Mouse (Mus musculus) heart, embryonic 14.5 days (tissue): ENCODE measurements around the gene Fgr. TPM values are rescaled to one million over a fixed set of nuclear protein-coding genes. Genes with fewer than 3 reads are reported as not detected.

Experiments
- ATAC-seq: fragments of 200-750 bp; cut with Nextera tagmentation; 2 replicates; pipeline ENCODE4 v1.8.0; 2017; ENCODE audit warnings: low read depth, moderate TSS enrichment; ENCODE audit not compliant: insufficient number of reproducible peaks, insufficient read depth, low FRiP score
- H3K27ac ChIP-seq, 2 experiments: fragments of 200-500 bp in 1 of 2; fragments of 300-500 bp in 1 of 2; sonication (generic) in 1 of 2; replicated peaks in 1 of 2; 2 replicates each; pipeline ENCODE4 v1.5.1; 2012 to 2014; ENCODE audit warnings: low read depth in 2 of 2, low read length in 2 of 2, control low read depth in 1 of 2, mild to moderate bottlenecking in 1 of 2, mixed read lengths in 1 of 2; ENCODE audit not compliant: control insufficient read depth in 1 of 2, insufficient read depth in 1 of 2
- H3K27me3 ChIP-seq: fragments of 300-500 bp; sonication (generic); 2 replicates; pipeline ENCODE4 v1.6.1; 2014; ENCODE audit warnings: mild to moderate bottlenecking, low read length, control low read depth; ENCODE audit not compliant: control insufficient read depth, insufficient read depth
- H3K36me3 ChIP-seq: fragments of 300-500 bp; sonication (generic); 2 replicates; pipeline ENCODE4 v1.6.1; 2014; ENCODE audit warnings: mild to moderate bottlenecking, control low read depth, low read length, mixed read lengths; ENCODE audit not compliant: control insufficient read depth, insufficient read depth
- H3K4me1 ChIP-seq, 2 experiments: fragments of 200-500 bp in 1 of 2; fragments of 300-500 bp in 1 of 2; sonication (generic) in 1 of 2; 2 replicates each; pipeline ENCODE4 v1.6.1; 2012 to 2014; ENCODE audit warnings: low read length in 2 of 2, control low read depth in 1 of 2, mixed read lengths in 1 of 2; ENCODE audit not compliant: control insufficient read depth in 2 of 2, insufficient read depth in 2 of 2
- H3K4me2 ChIP-seq: fragments of 300-500 bp; sonication (generic); 2 replicates; pipeline ENCODE4 v1.6.1; 2014; ENCODE audit warnings: mild to moderate bottlenecking, low read length
- H3K4me3 ChIP-seq, 2 experiments: fragments of 200-500 bp in 1 of 2; fragments of 300-500 bp in 1 of 2; sonication (generic) in 1 of 2; 2 replicates each; pipeline ENCODE4 v1.5.1; 2012 to 2014; ENCODE audit warnings: low read length in 2 of 2, mild to moderate bottlenecking in 2 of 2, control low read depth in 1 of 2, low read depth in 1 of 2, moderate library complexity in 1 of 2; ENCODE audit not compliant: control insufficient read depth in 1 of 2, insufficient read depth in 1 of 2
- H3K9ac ChIP-seq: fragments of 300-500 bp; sonication (generic); 2 replicates; pipeline ENCODE4 v1.6.1; 2014; ENCODE audit warnings: mild to moderate bottlenecking, low read length
- H3K9me3 ChIP-seq: fragments of 300-500 bp; sonication (generic); 2 replicates; pipeline ENCODE4 v1.6.1; 2016; ENCODE audit warnings: low read length, control low read depth; ENCODE audit not compliant: control insufficient read depth
- WGBS: fragments of 180-500 bp; shearing (Covaris S2); extraction: QIAGEN DNeasy Blood & Tissue Kit; methylation state at CpG from one replicate; pipeline ENCODE4 v1.1.7; 2014; 5-methylcytosine and 5-hydroxymethylcytosine counted together
- polyA plus RNA-seq: library from polyadenylated mRNA; unstranded; fragments of >200 nt; fragmentation: Nextera tagmentation; extraction: Ambion mirVana; gene quantifications from 2 replicates; pipeline ENCODE4 v1.2.1, GENCODE M21; 2014

The Fgr gene
- polyA plus RNA-seq, 1 experiment from 2014 or later, result 0.18 TPM

GRCm38 (mm10) chr4:132949882-132950532, 23.9 kb upstream of the Fgr start:
- Histone ChIP-seq H3K36me3 (no peaks in the 10 kb centered on the region), H3K27ac (no peak overlapping the region), H3K9ac (peak overlapping the region; percentile 12), H3K4me1 (peaks cover 27 to 35% of the 10 kb centered on the region in 2 experiments), H3K4me3 (peak overlapping the region; percentile 15 to 19; a peak in 2 of 4 replicates), H3K4me2 (peak overlapping the region; percentile 52), H3K27me3 (no peaks in the 10 kb centered on the region), H3K9me3 (no peaks in the 10 kb centered on the region)
- no peak for ATAC-seq
- 20% methylated on average over 24 of the region's 24 CpGs for WGBS

- H3K9me3 ChIP-seq, result no peaks in the 10 kb centered on the region
- H3K27me3 ChIP-seq, result no peaks in the 10 kb centered on the region
- no peak overlapping the region for H3K9ac ChIP-seq
- H3K4me2 ChIP-seq, result no peak overlapping the region
- no peak overlapping the region for H3K27ac ChIP-seq
- no peaks in the 10 kb centered on the region for H3K36me3 ChIP-seq
- peaks cover 28 to 36% of the 10 kb centered on the region in 2 experiments for H3K4me1 ChIP-seq
- 62% methylated on average over 2 of the region's 2 CpGs for WGBS
- no peak for ATAC-seq
- no peak overlapping the region for H3K4me3 ChIP-seq
Measured at GRCm38 (mm10) chr4:132950999-132951398, 22.9 kb upstream of the Fgr start.

GRCm38 (mm10) chr4:132954530-132955394, 19.1 kb upstream of the Fgr start:
- Histone ChIP-seq H3K4me1 (peaks cover 28 to 42% of the 10 kb centered on the region in 2 experiments), H3K4me2 (no peak overlapping the region), H3K9me3 (no peaks in the 10 kb centered on the region), H3K27me3 (no peaks in the 10 kb centered on the region), H3K9ac (no peak overlapping the region), H3K4me3 (no peak overlapping the region), H3K36me3 (no peaks in the 10 kb centered on the region), H3K27ac (0 out of 4 replicates have a peak overlapping the region, but pooled peaks of 1 of the 2 experiments have one; percentile 35)
- WGBS, result 49% methylated on average over 7 of the region's 7 CpGs
- no peak for ATAC-seq

- H3K4me3 ChIP-seq, result no peak overlapping the region
- peaks cover 28 to 43% of the 10 kb centered on the region in 2 experiments for H3K4me1 ChIP-seq
- H3K36me3 ChIP-seq, result no peaks in the 10 kb centered on the region
- no peak overlapping the region for H3K4me2 ChIP-seq
- H3K9ac ChIP-seq, result no peak overlapping the region
- no peak for ATAC-seq
- no peak overlapping the region; a peak in 1 of 4 replicates for H3K27ac ChIP-seq
- 14% methylated on average over 2 of the region's 2 CpGs for WGBS
- H3K9me3 ChIP-seq, result no peaks in the 10 kb centered on the region
- H3K27me3 ChIP-seq, result no peaks in the 10 kb centered on the region
Measured at GRCm38 (mm10) chr4:132955395-132955791, 18.5 kb upstream of the Fgr start.

GRCm38 (mm10) chr4:132958741-132959678, 14.9 kb upstream of the Fgr start:
- Histone ChIP-seq H3K4me1 (peaks cover 40 to 60% of the 10 kb centered on the region in 2 experiments), H3K9ac (peak overlapping the region; percentile 54)

GRCm38 (mm10) chr4:132959679-132960045, 14.2 kb upstream of the Fgr start:
- no peak overlapping the region for H3K4me2 ChIP-seq
- H3K4me3 ChIP-seq, result no peak overlapping the region
- H3K36me3 ChIP-seq, result no peaks in the 10 kb centered on the region
- 54% methylated on average over 3 of the region's 3 CpGs for WGBS
- H3K9ac ChIP-seq, result no peak overlapping the region; the same call in 1 of the 2 replicates
- peaks cover 40 to 59% of the 10 kb centered on the region in 2 experiments for H3K4me1 ChIP-seq
- ATAC-seq, result no peak
- H3K9me3 ChIP-seq, result no peaks in the 10 kb centered on the region
- peak overlapping the region; percentile 92 to 93 for H3K27ac ChIP-seq
- no peaks in the 10 kb centered on the region for H3K27me3 ChIP-seq

More at GRCm38 (mm10) chr4:132958741-132959678, 14.9 kb upstream of the Fgr start:
- ATAC-seq, result peak; percentile 68
- no peaks in the 10 kb centered on the region for H3K9me3 ChIP-seq
- H3K27me3 ChIP-seq, result no peaks in the 10 kb centered on the region
- peak overlapping the region; percentile 36 for H3K4me2 ChIP-seq
- no peaks in the 10 kb centered on the region for H3K36me3 ChIP-seq
- WGBS, result 7% methylated on average over 10 of the region's 10 CpGs
- no peak overlapping the region for H3K4me3 ChIP-seq
- H3K27ac ChIP-seq, result peak overlapping the region; percentile 92 to 93

GRCm38 (mm10) chr4:132960313-132960712, 13.6 kb upstream of the Fgr start:
- H3K36me3 ChIP-seq, result no peaks in the 10 kb centered on the region
- no peak for ATAC-seq
- H3K9me3 ChIP-seq, result no peaks in the 10 kb centered on the region
- peak overlapping the region; percentile 92 to 93 for H3K27ac ChIP-seq
- no peak overlapping the region for H3K4me2 ChIP-seq
- H3K9ac ChIP-seq, result peak overlapping the region; percentile 27
- WGBS, result 52% methylated on average over 5 of the region's 5 CpGs
- peaks cover 36 to 52% of the 10 kb centered on the region in 2 experiments for H3K4me1 ChIP-seq
- no peaks in the 10 kb centered on the region for H3K27me3 ChIP-seq
- H3K4me3 ChIP-seq, result no peak overlapping the region
